Mouse (Mus musculus): ENCODE measurements around the gene Strbp. TPM values are rescaled to one million over a fixed set of nuclear protein-coding genes. Genes with fewer than 3 reads are reported as not detected.

Strbp gene
- 10 to 100 TPM; 14.4 to 16.9 TPM for total RNA-seq (2021)
- long read RNA-seq, experiment 1, transcript Strbp-202 (18 exons, 3,144 nt), result major isoform, 6 of 28 reads
- long read RNA-seq, experiment 1, partial matches to known transcripts, result 0 of 28 reads
- long read RNA-seq, experiment 1, other reads (novel, unspliced or antisense), result 22 of 28 reads
- long read RNA-seq, experiment 2, transcript Strbp-202 (18 exons, 3,144 nt), result major isoform, 6 of 20 reads
- long read RNA-seq, experiment 2, partial matches to known transcripts, result 0 of 20 reads
- long read RNA-seq, experiment 2, other reads (novel, unspliced or antisense), result 14 of 20 reads

- DNase-seq, result peak; percentile 92
Observed at GRCm38 (mm10) chr2:37703230-37703954, at the start of gene Strbp. Gene Strbp (minus strand): TSS chr2:37703859.

- no peak for DNase-seq
Observed at GRCm38 (mm10) chr2:37751114-37751513, 47.5 kb upstream of the Strbp start.

DNA sequence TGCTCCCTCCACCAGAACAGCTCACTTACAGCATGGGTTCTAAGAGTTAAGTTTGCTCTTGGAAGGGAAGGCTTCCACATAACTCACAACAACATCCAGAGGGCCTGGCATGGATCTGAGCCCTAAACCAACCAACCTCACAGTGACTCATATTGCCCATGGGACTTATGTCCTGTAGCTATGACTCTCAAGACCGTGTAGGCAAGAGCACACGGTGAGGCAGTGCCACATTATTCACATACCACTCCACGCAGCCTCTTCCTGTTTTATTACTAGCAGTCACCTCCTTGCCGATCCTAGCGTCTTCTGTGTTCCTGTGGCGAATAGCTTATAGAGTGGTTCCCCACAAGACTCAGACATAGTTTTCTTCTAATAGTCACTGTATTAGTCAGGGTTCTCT is 45.7 kb upstream of the Strbp start:
- no peak for DNase-seq

DNA sequence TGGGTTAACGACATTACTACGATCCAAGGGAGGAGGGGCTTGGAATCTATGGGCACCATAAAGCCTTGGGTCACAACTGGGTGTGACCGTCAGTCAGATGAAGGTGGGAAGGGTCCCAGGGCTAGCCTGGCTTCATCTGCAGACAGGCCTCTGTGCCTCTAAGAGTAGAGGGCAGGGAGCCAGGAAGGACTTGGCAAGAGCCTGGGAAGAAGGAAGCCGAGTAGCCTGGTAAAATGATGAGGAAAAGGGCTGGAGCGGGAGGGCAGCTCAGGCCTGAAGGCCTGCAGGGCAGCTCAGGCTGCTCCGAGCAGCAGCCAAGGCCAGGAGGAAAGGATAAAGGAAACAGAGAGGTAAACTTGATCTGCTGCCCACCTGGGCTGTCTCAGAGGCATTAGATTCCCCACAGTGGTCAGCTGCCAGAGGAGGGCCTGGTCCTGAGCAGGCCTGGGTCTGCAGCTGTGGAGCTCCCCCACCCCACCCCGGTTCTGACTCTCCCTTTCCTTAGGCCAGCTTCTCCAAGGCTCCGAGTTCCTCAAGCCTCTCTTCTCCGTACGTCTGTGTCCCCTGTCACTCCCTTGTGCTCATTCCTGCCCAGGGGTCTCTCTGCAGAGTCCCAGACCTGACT is 44.9 kb upstream of the Strbp start:
- DNase-seq, result peak; percentile 57

- DNase-seq, result peak; percentile 31
Observed at GRCm38 (mm10) chr2:37747909-37748308, 44.2 kb upstream of the Strbp start.

DNA sequence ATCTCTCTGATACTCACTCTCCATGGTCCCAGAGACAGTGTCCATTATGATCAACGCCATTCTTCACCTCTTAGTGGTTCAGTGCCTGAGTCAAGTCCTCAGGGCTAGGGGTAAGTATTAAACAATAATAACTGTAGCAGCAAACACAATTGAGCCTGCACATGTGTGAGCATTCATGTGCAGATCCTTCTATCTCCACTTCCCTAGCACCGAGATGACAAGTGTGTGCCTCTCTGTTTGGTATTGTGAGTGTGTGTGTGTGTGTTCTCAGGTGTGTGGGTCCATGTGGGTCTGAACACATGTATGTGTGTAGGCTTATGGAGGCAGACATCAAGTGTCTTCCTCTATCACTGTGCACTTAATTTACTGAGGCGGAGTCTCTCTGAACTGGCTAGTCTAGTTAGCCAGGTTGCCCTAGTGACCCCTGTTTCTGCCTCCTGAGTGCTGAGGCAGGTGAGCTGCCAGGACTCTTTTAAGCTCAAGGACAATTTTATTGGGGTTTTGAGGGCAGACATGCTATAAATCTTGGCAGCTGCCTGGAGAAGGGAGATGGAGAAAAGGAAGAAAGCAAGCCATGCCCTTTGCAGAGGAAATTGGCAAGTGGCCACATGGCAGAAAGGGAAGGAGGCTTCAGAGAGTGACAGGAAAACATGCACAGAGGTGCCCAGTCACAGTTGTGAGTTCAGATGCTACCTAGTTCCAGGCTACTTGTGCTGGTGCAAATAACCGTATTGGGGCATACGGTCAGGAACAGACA is 42.8 kb upstream of the Strbp start:
- DNase-seq, result peak; percentile 24

DNA sequence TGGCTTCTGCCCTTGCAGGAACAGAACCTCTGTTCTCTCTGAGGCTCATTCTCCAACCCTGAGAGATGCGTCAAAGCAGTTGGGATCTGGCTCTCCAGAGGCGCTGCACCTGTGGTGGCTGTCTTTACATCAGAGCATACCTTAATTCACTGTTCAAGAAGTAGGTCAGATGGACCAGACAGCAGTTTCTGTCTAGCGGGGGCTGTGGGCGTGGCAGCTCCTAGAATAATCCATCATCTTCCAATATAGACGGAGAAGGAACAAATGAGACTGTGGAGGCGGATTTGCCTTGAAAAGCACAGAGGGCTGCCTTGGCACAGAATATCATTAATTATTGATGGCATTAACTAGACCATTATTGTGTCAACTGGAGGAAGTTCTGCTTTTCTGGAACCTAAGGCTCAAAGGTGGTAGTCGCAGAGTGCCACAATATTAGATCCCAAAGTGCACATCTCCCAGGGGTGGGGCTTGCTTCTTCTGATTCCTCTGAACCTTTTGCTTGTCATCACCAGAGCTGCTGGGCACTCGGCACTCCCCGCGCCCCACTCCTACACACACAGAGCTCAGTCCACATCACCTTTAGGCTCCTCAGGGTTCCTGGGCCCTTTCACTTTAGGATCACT is 41.2 kb upstream of the Strbp start:
- DNase-seq, result no peak

DNA sequence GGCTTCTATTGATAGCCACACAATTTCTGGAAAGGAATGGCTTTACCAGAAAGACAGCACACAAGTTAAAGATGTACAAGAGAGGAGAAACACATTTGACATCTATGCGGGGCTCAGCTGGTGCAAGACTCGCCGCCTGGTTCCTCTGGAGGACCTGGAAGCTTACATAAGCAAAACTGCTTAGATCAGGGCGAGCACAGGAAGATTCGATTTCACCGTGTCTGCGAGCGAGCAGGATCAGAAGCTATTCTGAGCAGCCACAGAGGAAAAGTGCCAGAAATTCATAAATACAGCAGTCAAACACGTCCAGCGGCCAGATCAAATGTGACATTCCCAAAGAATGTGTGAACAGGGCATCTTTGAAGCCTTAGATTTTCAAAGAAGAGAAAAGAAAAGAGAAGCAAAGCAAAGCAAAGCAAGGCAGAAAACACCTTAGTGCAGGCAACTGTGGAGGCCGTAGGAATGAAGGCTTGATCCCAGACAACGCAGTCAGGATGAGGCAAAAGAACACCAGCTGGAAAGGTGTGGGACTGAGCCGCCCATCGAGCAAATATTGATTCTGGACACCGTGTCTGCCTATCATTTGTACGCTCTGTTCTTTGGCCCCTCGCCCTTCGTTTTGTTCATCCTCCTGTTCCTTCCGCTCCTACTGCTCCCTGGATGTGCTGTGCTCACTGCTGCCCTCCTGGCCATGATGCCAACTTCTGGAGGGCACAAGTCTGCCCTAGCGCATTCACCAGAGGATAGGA is 38.3 kb upstream of the Strbp start:
- peak; percentile 61 for DNase-seq

GRCm38 (mm10) chr2:37735807-37736188 is 32.1 kb upstream of the Strbp start:
- DNase-seq, result no peak

DNA sequence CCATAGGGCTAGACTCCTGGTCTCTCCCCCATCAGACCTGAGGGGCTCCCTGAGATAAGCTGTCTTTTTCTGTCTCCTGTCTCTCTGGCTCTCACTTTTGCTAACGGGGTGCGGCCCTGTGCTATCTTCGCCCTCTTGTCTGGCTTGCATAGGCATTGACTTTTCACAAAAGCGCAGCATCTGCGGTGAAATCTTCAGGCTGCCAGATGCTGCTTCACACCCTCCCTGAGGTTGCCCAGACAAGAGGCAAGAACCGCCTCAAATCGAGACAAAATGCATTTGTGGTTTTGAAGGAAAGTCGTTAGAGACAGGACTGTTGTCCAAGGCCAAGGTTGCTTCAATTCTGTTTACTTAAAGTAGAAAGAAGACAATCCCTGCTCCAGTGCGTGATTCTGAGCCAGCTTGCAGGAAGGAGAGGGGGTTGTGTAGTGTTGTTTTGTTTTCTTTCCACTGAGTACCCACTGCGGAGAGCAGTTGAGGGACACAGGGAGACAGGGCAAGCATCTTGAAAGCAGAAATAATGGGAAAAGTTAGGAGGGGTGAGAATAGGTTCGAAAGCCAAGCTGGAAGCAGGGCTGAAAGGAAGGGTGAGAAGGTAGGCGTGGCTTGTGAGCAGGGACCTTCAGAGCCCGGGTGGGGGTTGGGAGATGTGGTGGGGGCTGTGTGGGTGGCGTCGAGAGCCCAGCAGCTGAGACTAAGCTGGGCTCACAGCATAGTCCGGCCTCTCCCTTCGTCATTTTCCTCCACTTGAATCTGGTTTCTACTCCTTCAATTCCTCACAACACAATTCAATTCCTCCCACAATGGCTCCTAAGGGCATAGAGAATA is 31.5 kb upstream of the Strbp start:
- no peak for DNase-seq

GRCm38 (mm10) chr2:37731241-37731801 is 27.7 kb upstream of the Strbp start:
- no peak for DNase-seq

- no peak for DNase-seq
Observed at GRCm38 (mm10) chr2:37724231-37724630, 20.6 kb upstream of the Strbp start.

DNA sequence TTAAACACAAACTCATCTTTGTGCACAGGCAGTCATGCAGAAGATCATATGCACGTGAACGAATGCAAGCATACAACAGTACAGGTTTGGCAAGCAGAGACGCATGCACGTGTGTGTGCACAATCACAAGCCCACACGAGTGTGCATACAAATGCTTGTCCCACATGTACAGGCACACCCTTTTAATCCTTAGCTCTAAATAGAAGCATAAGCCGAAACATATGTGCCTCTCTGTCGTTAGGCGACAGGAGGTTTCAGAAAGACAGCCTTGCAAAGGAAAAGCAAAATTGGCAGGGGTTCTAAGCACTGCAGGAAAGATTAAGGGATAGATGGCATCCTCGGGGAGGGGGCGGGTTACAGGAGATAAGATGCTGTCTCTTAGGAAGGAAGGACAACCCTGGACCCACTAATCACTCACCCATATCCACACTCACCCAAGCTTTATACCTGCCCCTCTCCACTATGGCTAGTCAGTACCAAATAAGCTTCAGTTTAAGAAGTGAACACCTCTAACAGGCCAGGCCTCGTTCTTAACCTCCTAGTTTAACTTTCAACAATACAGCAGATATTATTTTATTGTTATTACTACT is 19.9 kb upstream of the Strbp start:
- DNase-seq, result no peak

DNA sequence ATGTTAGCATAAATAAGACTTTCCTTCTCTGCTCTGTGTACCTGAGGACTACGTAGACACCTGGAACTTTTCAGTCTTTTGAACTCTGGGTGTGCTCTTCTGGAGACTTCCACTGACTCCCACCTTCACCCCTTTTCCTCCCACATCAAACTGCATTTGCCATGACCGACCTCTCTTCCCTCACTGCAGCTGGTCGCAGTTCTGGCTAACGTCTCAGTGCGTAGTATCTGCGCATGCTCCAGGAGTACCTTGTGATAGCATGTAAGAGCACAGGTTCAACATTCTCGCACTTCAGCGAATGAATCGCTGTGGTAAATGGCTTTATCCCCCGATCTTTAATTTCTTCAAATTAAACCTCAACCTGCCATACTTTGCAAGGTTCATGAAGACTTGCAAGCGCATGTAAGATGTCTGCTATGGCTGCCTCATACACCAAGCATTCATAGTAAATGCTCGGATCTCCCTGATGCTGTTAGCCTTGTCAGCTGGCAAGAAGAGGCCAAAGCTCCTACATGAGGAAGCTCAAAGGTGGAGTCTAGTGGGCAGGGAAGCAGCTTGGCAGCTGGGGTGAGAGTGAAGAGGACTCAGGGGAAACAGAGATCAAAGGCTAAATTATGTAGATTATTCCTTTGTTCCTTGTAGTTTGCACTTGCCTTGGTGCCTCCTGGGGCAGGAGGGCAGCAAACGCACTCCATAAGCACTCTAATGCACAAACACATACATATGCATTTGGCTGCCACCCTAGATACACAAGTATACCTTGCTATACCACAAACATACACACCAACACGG is 19.2 kb upstream of the Strbp start:
- DNase-seq, result no peak

DNA sequence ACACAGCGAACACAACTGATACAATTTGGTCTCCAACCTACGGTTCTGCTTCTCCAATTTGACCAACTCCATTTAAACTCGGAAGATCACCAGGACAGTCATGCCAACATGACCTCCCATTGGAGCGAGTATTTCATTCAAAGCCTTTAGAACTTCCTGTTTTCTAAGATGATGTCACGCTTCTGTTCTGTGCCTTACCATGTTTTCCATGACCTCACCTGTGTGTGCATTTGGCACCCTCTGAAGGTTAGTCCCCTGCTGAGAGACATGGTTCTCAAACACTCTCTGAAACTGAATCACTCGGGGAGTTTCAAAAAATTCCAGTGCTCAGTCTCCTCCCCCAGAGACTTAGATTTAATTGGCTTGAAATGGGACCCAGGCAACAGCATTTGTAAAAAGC is 12.6 kb upstream of the Strbp start:
- DNase-seq, result no peak

- no peak for DNase-seq
Observed at GRCm38 (mm10) chr2:37715364-37715763, 11.7 kb upstream of the Strbp start.

DNA sequence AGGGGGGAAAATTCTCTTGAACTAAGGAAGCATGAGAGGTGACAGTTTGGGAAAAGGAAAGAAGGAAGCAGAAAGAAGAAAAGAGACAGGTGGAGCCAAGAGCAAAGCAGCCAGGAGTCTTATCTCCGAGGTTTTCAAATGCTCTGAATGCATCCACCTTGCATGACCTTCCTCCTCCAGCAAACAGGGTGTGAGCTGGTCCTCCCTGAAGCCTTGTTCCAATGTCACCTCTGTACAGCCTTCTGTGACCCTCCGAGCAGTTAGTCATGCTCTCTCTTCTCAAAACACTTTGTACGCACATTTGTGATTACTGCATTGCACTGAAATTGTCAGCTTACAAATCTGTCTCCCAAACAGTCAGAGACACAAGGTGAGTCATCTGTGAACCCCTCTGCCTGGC is 9.4 kb upstream of the Strbp start:
- DNase-seq, result no peak

GRCm38 (mm10) chr2:37708835-37709234 is 5.2 kb upstream of the Strbp start:
- DNase-seq, result no peak

Data from gastrocnemius, postnatal 25 days (tissue).